Mouse (Mus musculus) midbrain, embryonic 11.5 days (tissue): ENCODE results near the gene Lgi4. TPM values are rescaled to one million over a fixed set of nuclear protein-coding genes. Genes with fewer than 3 reads are reported as not detected.

Experiments
- ATAC-seq: fragments of 200-750 bp; cut with Nextera tagmentation; 2 replicates; pipeline ENCODE4 v1.8.0; 2017; ENCODE audit warnings: moderate TSS enrichment, moderate library complexity; ENCODE audit not compliant: low FRiP score
- DNase-seq: peaks from one replicate; pipeline ENCODE4 v3.0.0; 2015; ENCODE audit warnings: low spot score; ENCODE audit errors: missing footprints
- H3K27ac ChIP-seq: fragments of 300-500 bp; sonication (generic); 2 replicates; pipeline ENCODE4 v1.5.1; 2014; ENCODE audit warnings: low read depth, low read length
- H3K27me3 ChIP-seq: fragments of 300-500 bp; sonication (generic); 2 replicates; pipeline ENCODE4 v1.6.1; 2014; ENCODE audit warnings: mild to moderate bottlenecking, low read length, moderate library complexity, mixed read lengths; ENCODE audit not compliant: control insufficient read depth, insufficient read depth
- H3K36me3 ChIP-seq: fragments of 300-500 bp; sonication (generic); 2 replicates; pipeline ENCODE4 v1.6.1; 2014; ENCODE audit warnings: mild to moderate bottlenecking, low read length, moderate library complexity, mixed read lengths; ENCODE audit not compliant: control insufficient read depth, insufficient read depth
- H3K4me1 ChIP-seq: fragments of 300-500 bp; sonication (generic); 2 replicates; pipeline ENCODE4 v1.6.1; 2014; ENCODE audit warnings: low read length; ENCODE audit not compliant: control insufficient read depth, insufficient read depth
- H3K4me2 ChIP-seq: fragments of 300-500 bp; sonication (generic); 2 replicates; pipeline ENCODE4 v1.6.1; 2014; ENCODE audit warnings: mild to moderate bottlenecking, moderate library complexity
- H3K4me3 ChIP-seq: fragments of 300-500 bp; sonication (generic); 2 replicates; pipeline ENCODE4 v1.5.1; 2014; ENCODE audit warnings: low read depth, low read length
- H3K9ac ChIP-seq: fragments of 300-500 bp; sonication (generic); 2 replicates; pipeline ENCODE4 v1.6.1; 2014; ENCODE audit warnings: low read length
- H3K9me3 ChIP-seq: fragments of 300-500 bp; sonication (generic); 2 replicates; pipeline ENCODE4 v1.6.1; 2016; ENCODE audit warnings: low read length; ENCODE audit not compliant: control insufficient read depth
- WGBS: fragments of 180-500 bp; shearing (Covaris S2); extraction: QIAGEN DNeasy Blood & Tissue Kit; methylation state at CpG from one replicate; pipeline ENCODE4 v1.1.7; 2014; 5-methylcytosine and 5-hydroxymethylcytosine counted together
- polyA plus RNA-seq: library from polyadenylated mRNA; unstranded; fragments of >200 nt; fragmentation: Nextera tagmentation; extraction: Ambion mirVana; gene quantifications from 2 replicates; pipeline ENCODE4 v1.2.1, GENCODE M21; 2014

Gene Lgi4
- polyA plus RNA-seq, 1 experiment from 2014 or later: 0.85 TPM

- Histone ChIP-seq H3K27me3 (no peaks in the 10 kb centered on the region), H3K36me3 (no peaks in the 10 kb centered on the region), H3K9me3 (no peaks in the 10 kb centered on the region), H3K4me1 (no peaks in the 10 kb centered on the region), H3K9ac (no peak overlapping the region), H3K4me2 (no peak overlapping the region), H3K4me3 (no peak overlapping the region), H3K27ac (no peak overlapping the region)
- peak; percentile 79 for DNase-seq
- WGBS: 42% methylated on average over 5 of the region's 5 CpGs
- ATAC-seq: no peak
Measured at GRCm38 (mm10) chr7:31077885-31078445, 18.8 kb downstream of the Lgi4 start.

GRCm38 (mm10) chr7:31079670-31080069 is 20.5 kb downstream of the Lgi4 start:
- Histone ChIP-seq H3K9me3 (no peaks in the 10 kb centered on the region), H3K9ac (no peak overlapping the region), H3K4me1 (no peaks in the 10 kb centered on the region), H3K4me2 (no peak overlapping the region), H3K36me3 (no peaks in the 10 kb centered on the region), H3K4me3 (no peak overlapping the region), H3K27me3 (no peaks in the 10 kb centered on the region), H3K27ac (no peak overlapping the region)
- no peak for ATAC-seq
- DNase-seq: no peak
- WGBS: 90% methylated on average over 8 of the region's 8 CpGs

- Histone ChIP-seq H3K9ac (no peak overlapping the region), H3K4me1 (peaks cover 4% of the 10 kb centered on the region; the same call in 1 of the 2 replicates), H3K27ac (no peak overlapping the region), H3K27me3 (no peaks in the 10 kb centered on the region), H3K4me2 (no peak overlapping the region), H3K36me3 (no peaks in the 10 kb centered on the region), H3K9me3 (no peaks in the 10 kb centered on the region), H3K4me3 (no peak overlapping the region)
- DNase-seq: no peak
- ATAC-seq: no peak
- WGBS: 47% methylated on average over 3 of the region's 3 CpGs
Measured at GRCm38 (mm10) chr7:31080611-31081010, 21.5 kb downstream of the Lgi4 start.

- H3K4me3 ChIP-seq: no peak overlapping the region
- 61% methylated on average over 1 of the region's 1 CpGs for whole genome bisulfite sequencing
- H3K4me2 ChIP-seq: no peak overlapping the region
- DNase-seq (no peak), ATAC-seq (no peak)
- H3K9ac ChIP-seq: no peak overlapping the region
- H3K27ac ChIP-seq: no peak overlapping the region
- peaks cover 4% of the 10 kb centered on the region; the same call in 1 of the 2 replicates for H3K4me1 ChIP-seq
- H3K27me3 ChIP-seq: no peaks in the 10 kb centered on the region
- no peaks in the 10 kb centered on the region for H3K9me3 ChIP-seq
- no peaks in the 10 kb centered on the region for H3K36me3 ChIP-seq
Measured at GRCm38 (mm10) chr7:31081106-31081505, 22.0 kb downstream of the Lgi4 start.

- Histone ChIP-seq H3K27me3 (no peaks in the 10 kb centered on the region), H3K4me2 (no peak overlapping the region), H3K27ac (no peak overlapping the region), H3K9me3 (no peaks in the 10 kb centered on the region), H3K4me1 (peaks cover 4% of the 10 kb centered on the region; the same call in 1 of the 2 replicates), H3K36me3 (no peaks in the 10 kb centered on the region), H3K4me3 (no peak overlapping the region), H3K9ac (no peak overlapping the region)
- no peak for DNase-seq
- ATAC-seq: no peak
Measured at GRCm38 (mm10) chr7:31082106-31082505, 23.0 kb downstream of the Lgi4 start.

- DNase-seq (no peak), ATAC-seq (0 out of 2 replicates have a peak, but pooled peaks have one; percentile 22)
- Histone ChIP-seq H3K36me3 (no peaks in the 10 kb centered on the region), H3K9me3 (no peaks in the 10 kb centered on the region), H3K4me1 (peaks cover 4% of the 10 kb centered on the region; the same call in 1 of the 2 replicates), H3K27me3 (no peaks in the 10 kb centered on the region), H3K4me2 (no peak overlapping the region), H3K9ac (no peak overlapping the region), H3K27ac (no peak overlapping the region), H3K4me3 (no peak overlapping the region)
- 61% methylated on average over 14 of the region's 14 CpGs for WGBS
Measured at GRCm38 (mm10) chr7:31082831-31083588, 23.9 kb downstream of the Lgi4 start.

- H3K9me3 ChIP-seq: no peaks in the 10 kb centered on the region
- H3K36me3 ChIP-seq: no peaks in the 10 kb centered on the region
- H3K27ac ChIP-seq: no peak overlapping the region
- WGBS: 64% methylated on average over 9 of the region's 9 CpGs
- H3K27me3 ChIP-seq: no peaks in the 10 kb centered on the region
- H3K4me2 ChIP-seq: no peak overlapping the region
- H3K9ac ChIP-seq: no peak overlapping the region
- no peak for DNase-seq
- ATAC-seq: no peak
- no peak overlapping the region for H3K4me3 ChIP-seq
- peaks cover 4% of the 10 kb centered on the region; the same call in 1 of the 2 replicates for H3K4me1 ChIP-seq
Measured at GRCm38 (mm10) chr7:31084140-31084539, 25.0 kb downstream of the Lgi4 start.

- no peak overlapping the region for H3K4me3 ChIP-seq
- no peak overlapping the region for H3K27ac ChIP-seq
- H3K36me3 ChIP-seq: no peaks in the 10 kb centered on the region
- 33% methylated on average over 3 of the region's 3 CpGs for WGBS
- no peaks in the 10 kb centered on the region for H3K9me3 ChIP-seq
- no peaks in the 10 kb centered on the region for H3K27me3 ChIP-seq
- ATAC-seq: no peak
- no peak overlapping the region for H3K4me2 ChIP-seq
- H3K4me1 ChIP-seq: peaks cover 4% of the 10 kb centered on the region; the same call in 1 of the 2 replicates
- H3K9ac ChIP-seq: no peak overlapping the region
- DNase-seq: no peak
Measured at GRCm38 (mm10) chr7:31085171-31085570, 26.0 kb downstream of the Lgi4 start.

GRCm38 (mm10) chr7:31086175-31086755 is 27.1 kb downstream of the Lgi4 start:
- Histone ChIP-seq H3K27me3 (no peaks in the 10 kb centered on the region), H3K9ac (no peak overlapping the region), H3K4me2 (no peak overlapping the region), H3K27ac (no peak overlapping the region), H3K36me3 (no peaks in the 10 kb centered on the region), H3K4me3 (no peak overlapping the region), H3K4me1 (peaks cover 4% of the 10 kb centered on the region; the same call in 1 of the 2 replicates), H3K9me3 (no peaks in the 10 kb centered on the region)
- WGBS: 92% methylated on average over 9 of the region's 9 CpGs
- DNase-seq: no peak
- no peak for ATAC-seq
